Mouse (Mus musculus): ENCODE results near the gene Sae1. TPM values are rescaled to one million over a fixed set of nuclear protein-coding genes. Genes with fewer than 3 reads are reported as not detected.
A peak's percentile ranks its signal among the peaks of the same experiment; 100 is the strongest.

The Sae1 gene
- total and polyA plus RNA-seq, 3 experiments = 23.4 to 36.1 (median 33.0) TPM

DNA sequence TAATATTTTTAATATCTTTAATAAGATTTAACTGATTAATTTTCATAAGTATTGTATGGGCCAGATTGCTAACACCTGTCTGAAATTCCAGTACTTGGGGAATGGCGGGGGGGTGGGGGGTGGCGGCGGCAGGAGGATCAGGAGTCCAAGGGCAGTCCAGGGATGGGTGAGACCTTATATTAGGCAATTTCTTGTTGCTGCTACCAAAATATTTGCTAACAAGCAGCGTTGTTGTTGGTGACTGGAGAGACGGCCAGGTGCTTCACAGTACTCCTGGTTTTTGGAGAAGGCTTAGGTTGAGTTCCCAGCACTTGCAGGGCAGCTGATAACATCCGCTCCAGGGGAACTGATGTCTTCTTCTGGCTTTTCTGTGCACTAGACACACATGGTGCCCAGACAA is 67.1 kb downstream of the Sae1 start:
- WGBS = 89% methylated on average over 6 of the region's 6 CpGs
- Histone ChIP-seq H3K9ac (ENCODE audit: low read depth, low read length) (no peak overlapping the region), H3K36me3 (ENCODE audit: control insufficient read depth, insufficient read depth, low read length) (no peaks in the 10 kb centered on the region), H3K27me3 (ENCODE audit: control insufficient read depth, insufficient read depth, low read length) (no peaks in the 10 kb centered on the region), H3K79me2 (replicated peaks; ENCODE audit: control insufficient read depth, insufficient read depth, low read length) (no peaks in the 10 kb centered on the region), H3K27ac (no peak overlapping the region), H3K4me1 (ENCODE audit: control insufficient read depth, insufficient read depth, low read length) (no peaks in the 10 kb centered on the region), H3K4me3 (no peak overlapping the region)
- no peak for DNase-seq
- TF ChIP-seq EP300 (IDR thresholded peaks at IDR 0.05; ENCODE audit: insufficient read depth, low read depth, low read length) = no peak
- no peak for TF ChIP-seq POLR2A (IDR thresholded peaks at IDR 0.05; ENCODE audit: insufficient read depth, low read depth, low read length)
- TF ChIP-seq CTCF (IDR thresholded peaks at IDR 0.05) = no peak
- intact Hi-C loops (cut with DNase I) = no loop called here

DNA sequence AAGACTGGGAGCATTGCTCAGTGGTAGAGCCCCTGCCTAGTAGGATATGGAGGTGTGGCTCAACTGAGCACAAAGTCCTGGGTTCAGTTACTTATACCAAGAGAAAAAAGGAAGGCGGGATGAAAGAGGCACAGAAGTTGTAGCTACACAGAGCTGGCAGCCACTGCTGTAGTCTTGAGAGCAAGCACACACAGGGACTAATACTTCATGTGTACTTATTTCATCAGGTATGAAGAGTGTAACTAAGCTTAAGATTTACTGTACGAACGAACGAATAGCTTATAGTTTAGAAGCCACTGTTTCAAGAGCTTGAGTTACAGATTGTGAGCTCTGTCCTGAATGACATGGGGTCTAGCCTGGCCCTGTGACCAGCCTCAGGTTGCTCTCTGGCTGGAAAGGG is 68.4 kb downstream of the Sae1 start:
- Histone ChIP-seq H3K4me3 (no peak overlapping the region), H3K27ac (no peak overlapping the region), H3K4me1 (ENCODE audit: control insufficient read depth, insufficient read depth, low read length) (peaks cover 3% of the 10 kb centered on the region), H3K27me3 (ENCODE audit: control insufficient read depth, insufficient read depth, low read length) (no peaks in the 10 kb centered on the region), H3K79me2 (replicated peaks; ENCODE audit: control insufficient read depth, insufficient read depth, low read length) (no peaks in the 10 kb centered on the region), H3K36me3 (ENCODE audit: control insufficient read depth, insufficient read depth, low read length) (no peaks in the 10 kb centered on the region), H3K9ac (ENCODE audit: low read depth, low read length) (no peak overlapping the region)
- no peak for DNase-seq
- no peak for TF ChIP-seq EP300 (IDR thresholded peaks at IDR 0.05; ENCODE audit: insufficient read depth, low read depth, low read length)
- TF ChIP-seq CTCF (IDR thresholded peaks at IDR 0.05) = no peak
- no peak for TF ChIP-seq POLR2A (IDR thresholded peaks at IDR 0.05; ENCODE audit: insufficient read depth, low read depth, low read length)
- 92% methylated on average over 4 of the region's 4 CpGs for WGBS
- intact Hi-C loops (cut with DNase I) = loop anchor here (2.0 to 10.0 kb wide), 3 partner anchors 20 to 416 kb away; partner anchors contain the start of genes Ap2s1 and Tmem160

DNA sequence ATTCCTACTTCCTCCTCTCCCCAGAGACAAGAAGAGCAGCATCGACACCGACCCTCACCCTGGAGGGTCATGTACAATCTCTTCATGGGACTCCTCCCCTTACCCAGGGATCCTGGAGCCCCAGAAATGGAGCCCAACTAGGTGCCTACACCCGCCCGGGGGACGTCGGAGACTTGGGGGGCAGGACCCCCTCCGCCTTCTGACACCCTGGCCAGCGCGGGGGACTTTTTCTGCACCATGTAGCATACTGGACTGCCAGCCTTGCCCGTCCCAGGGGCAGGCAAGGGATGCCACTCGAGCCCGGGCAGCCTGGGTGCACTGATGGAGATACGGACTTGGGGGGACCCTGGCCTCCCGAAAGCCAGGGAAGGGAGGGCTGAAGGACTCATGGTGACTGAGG is 70.5 kb downstream of the Sae1 start:
- H3K9ac ChIP-seq (ENCODE audit: low read depth, low read length) = no peak overlapping the region
- peaks cover 6% of the 10 kb centered on the region for H3K4me1 ChIP-seq (ENCODE audit: control insufficient read depth, insufficient read depth, low read length)
- no peaks in the 10 kb centered on the region for H3K36me3 ChIP-seq (ENCODE audit: control insufficient read depth, insufficient read depth, low read length)
- no peak for DNase-seq
- H3K27me3 ChIP-seq (ENCODE audit: control insufficient read depth, insufficient read depth, low read length) = no peaks in the 10 kb centered on the region
- H3K27ac ChIP-seq = no peak overlapping the region
- intact Hi-C loops (cut with DNase I) = loop anchor here (10.0 kb wide), 2 partner anchors 138 to 418 kb away; partner anchors contain the start of genes Ap2s1 and Tmem160
- H3K79me2 ChIP-seq (replicated peaks; ENCODE audit: control insufficient read depth, insufficient read depth, low read length) = no peaks in the 10 kb centered on the region
- TF ChIP-seq POLR2A (IDR thresholded peaks at IDR 0.05; ENCODE audit: insufficient read depth, low read depth, low read length) (no peak), EP300 (IDR thresholded peaks at IDR 0.05; ENCODE audit: insufficient read depth, low read depth, low read length) (no peak), CTCF (IDR thresholded peaks at IDR 0.05) (no peak)
- H3K4me3 ChIP-seq = no peak overlapping the region
- 83% methylated on average over 14 of the region's 14 CpGs for WGBS

DNA sequence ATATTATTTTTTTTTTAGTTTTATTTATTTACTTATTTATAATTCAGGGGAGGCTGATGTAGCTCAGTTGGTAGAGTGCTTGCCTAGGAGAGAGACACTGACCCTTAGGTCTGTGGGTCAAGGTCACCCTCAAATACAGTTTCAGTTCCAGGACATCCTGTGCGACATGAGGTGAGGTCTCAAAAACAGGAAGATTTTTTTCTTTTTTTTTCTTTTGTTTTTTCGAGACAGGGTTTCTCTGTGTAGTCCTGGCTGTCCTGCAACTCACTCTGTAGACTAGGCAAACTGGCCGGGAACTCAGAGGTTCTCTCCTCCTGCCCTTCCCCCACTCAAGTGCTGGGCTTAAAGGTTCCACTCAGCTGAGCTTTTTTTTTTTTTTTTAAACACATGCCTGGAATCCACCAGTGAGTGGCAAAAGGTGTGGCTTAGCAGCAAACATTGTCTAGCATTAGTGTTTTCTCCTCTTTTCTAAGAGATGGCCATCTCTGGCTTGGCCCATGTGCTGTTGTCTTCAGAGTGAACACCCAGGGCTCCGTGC is 72.3 kb downstream of the Sae1 start:
- no peaks in the 10 kb centered on the region for H3K79me2 ChIP-seq (replicated peaks; ENCODE audit: control insufficient read depth, insufficient read depth, low read length)
- H3K27ac ChIP-seq = peak overlapping the region; percentile 2
- H3K9ac ChIP-seq (ENCODE audit: low read depth, low read length) = no peak overlapping the region
- peaks cover 8% of the 10 kb centered on the region for H3K4me1 ChIP-seq (ENCODE audit: control insufficient read depth, insufficient read depth, low read length)
- WGBS = 50% methylated on average over 4 of the region's 4 CpGs
- H3K36me3 ChIP-seq (ENCODE audit: control insufficient read depth, insufficient read depth, low read length) = no peaks in the 10 kb centered on the region
- no peak for DNase-seq
- no peak overlapping the region for H3K4me3 ChIP-seq
- TF ChIP-seq POLR2A (IDR thresholded peaks at IDR 0.05; ENCODE audit: insufficient read depth, low read depth, low read length) (no peak), CTCF (IDR thresholded peaks at IDR 0.05) (no peak), EP300 (IDR thresholded peaks at IDR 0.05; ENCODE audit: insufficient read depth, low read depth, low read length) (no peak)
- no peaks in the 10 kb centered on the region for H3K27me3 ChIP-seq (ENCODE audit: control insufficient read depth, insufficient read depth, low read length)
- intact Hi-C loops (cut with DNase I) = loop anchor here (10.0 kb wide), 2 partner anchors 140 to 420 kb away; partner anchors contain the start of genes Ap2s1 and Tmem160

DNA sequence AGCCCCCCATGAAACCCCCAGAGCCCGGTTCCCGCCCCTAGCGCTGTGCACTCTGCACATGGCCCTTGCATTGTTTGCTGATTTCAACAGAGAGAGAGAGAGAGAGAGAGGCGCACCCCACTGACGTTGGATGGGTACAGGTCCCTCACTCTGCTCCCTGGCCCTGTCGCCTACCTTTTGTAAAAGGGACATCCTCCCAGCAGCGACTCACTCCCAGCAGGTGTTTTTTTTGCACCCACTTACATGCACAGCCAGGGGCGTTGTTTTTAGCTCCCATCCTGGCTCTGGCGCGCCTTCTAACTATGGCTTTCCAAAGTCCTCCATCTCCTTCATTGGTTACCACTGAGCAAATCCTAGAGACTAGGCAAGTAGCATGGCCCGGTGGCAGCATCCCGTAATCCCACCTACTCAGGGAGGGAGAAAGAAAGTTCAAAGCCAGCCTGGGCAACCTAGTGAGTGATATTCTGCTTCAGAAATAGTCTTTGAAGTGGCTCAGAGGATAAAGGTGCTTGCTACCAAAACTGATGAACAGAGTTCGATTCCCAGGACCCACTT is 73.3 kb downstream of the Sae1 start:
- H3K79me2 ChIP-seq (replicated peaks; ENCODE audit: control insufficient read depth, insufficient read depth, low read length) = no peaks in the 10 kb centered on the region
- H3K36me3 ChIP-seq (ENCODE audit: control insufficient read depth, insufficient read depth, low read length) = no peaks in the 10 kb centered on the region
- intact Hi-C loops (cut with DNase I) = loop anchor here (1.0 to 10.0 kb wide), 3 partner anchors 20 to 421 kb away; partner anchors contain the start of genes Ap2s1 and Tmem160
- 16% methylated on average over 13 of the region's 13 CpGs for WGBS
- no peaks in the 10 kb centered on the region for H3K27me3 ChIP-seq (ENCODE audit: control insufficient read depth, insufficient read depth, low read length)
- no peak; the same call in 1 of the 2 replicates for TF ChIP-seq CTCF (IDR thresholded peaks at IDR 0.05)
- no peak for TF ChIP-seq POLR2A (IDR thresholded peaks at IDR 0.05; ENCODE audit: insufficient read depth, low read depth, low read length)
- TF ChIP-seq EP300 (IDR thresholded peaks at IDR 0.05; ENCODE audit: insufficient read depth, low read depth, low read length) = no peak
- peaks cover 8% of the 10 kb centered on the region for H3K4me1 ChIP-seq (ENCODE audit: control insufficient read depth, insufficient read depth, low read length)
- DNase-seq = no peak
- H3K4me3 ChIP-seq = peak overlapping the region; percentile 83
- H3K9ac ChIP-seq (ENCODE audit: low read depth, low read length) = peak overlapping the region; percentile 64
- peak overlapping the region; percentile 100 for H3K27ac ChIP-seq
